Mouse (Mus musculus): ENCODE data around the gene Olfr527. TPM values are rescaled to one million over a fixed set of nuclear protein-coding genes. Genes with fewer than 3 reads are reported as not detected.

Olfr527 gene
- not detected for total RNA-seq (2021)

- no peak for DNase-seq
- intact Hi-C loops (cut with DNase I) = no loop called here
These were observed at the start of gene Olfr527 for GRCm38 (mm10) chr7:140333717-140334116. Gene Olfr527 (plus strand): TSS chr7:140334017.

DNA sequence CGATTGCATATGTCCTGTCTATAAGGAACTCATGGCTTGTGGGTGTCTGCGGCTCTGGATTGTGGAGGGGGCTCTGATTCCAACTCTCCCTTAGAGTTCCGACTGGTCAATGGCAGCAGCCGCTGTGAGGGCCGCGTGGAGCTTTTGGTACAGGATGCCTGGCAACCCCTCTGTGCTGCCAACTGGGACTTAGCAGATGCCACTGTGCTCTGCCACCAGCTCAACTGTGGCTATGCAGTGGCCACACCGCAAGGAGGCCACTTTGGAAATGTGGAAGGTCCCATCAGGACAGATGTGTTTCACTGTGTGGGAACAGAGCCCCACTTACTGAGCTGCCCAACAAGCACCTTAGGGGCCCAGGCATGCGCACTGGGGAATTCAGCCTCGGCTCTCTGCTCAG, 38.1 kb upstream of the Olfr527 start:
- DNase-seq = no peak
- intact Hi-C loops (cut with DNase I) = no loop called here

GRCm38 (mm10) chr7:140296876-140297275, 36.9 kb upstream of the Olfr527 start:
- no peak for DNase-seq
- intact Hi-C loops (cut with DNase I) = no loop called here

DNA sequence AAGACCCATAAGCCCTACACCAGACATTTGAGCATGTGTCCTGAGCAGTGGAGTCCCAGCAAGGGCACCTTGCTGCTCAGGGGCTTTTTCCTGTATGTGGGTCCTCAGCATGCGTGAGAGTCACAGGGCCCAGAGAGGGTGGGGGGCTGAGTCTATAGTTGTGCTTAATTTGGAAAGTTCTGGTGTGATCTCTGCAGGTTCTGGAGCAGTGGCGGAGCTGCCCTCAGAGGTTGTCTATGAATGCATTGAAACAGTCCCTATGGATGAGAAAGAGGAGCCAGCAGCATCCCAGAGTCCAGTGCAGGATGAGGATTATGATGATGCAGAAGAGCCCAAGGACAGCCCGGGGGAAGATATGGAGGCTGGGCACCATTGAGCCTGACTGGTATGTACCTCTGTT, 34.4 kb upstream of the Olfr527 start:
- no peak for DNase-seq
- intact Hi-C loops (cut with DNase I) = no loop called here

DNA sequence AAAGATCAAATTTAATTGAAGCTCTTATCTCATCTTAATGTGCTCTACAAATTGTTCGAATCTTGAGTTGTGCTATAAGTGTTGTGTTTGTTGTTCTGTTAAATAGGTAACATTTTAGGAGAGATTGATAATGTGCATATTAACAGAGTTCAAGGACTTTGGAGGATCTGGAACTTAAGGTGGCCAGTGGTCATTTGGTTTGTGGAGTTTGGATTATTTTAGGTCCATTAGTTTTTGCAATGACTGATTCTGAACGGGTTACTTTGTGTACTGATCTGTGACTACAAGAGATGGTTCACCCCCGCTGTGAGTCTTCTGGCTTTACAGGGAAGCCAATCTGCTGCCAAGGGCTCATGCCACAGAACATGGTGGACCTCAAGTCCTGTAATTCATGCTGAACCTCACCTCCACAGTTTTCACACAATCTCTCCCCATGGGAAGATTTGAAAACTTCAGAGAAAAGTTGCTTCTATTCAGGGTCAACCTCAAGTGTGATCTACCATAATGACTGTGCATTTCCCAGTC, 13.9 kb upstream of the Olfr527 start:
- no peak for DNase-seq
- intact Hi-C loops (cut with DNase I) = no loop called here

GRCm38 (mm10) chr7:140320558-140320957, 13.3 kb upstream of the Olfr527 start, which contains the start of gene Olfr525:
Gene Olfr525 (plus strand): TSS chr7:140320858.
- intact Hi-C loops (cut with DNase I) = no loop called here
- no peak for DNase-seq

DNA sequence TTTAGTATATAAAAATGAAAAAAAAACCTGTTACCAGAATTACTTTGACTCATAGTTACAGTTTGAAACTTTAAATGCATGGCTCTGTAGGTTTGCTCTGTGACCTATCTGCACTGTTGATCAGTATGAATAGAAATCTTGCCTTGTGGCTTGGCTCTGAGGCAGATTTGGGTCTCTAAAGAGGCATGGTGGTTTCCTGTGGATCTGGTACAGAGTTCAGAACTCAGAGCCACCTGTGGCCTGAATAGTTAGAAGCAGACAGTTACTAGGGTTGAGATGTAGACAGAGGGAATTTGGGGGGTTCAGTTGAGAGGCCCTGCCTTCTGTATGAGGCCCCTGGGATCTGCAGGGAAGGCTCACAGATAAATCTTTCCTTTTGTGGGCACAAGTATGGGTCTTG, 12.7 kb upstream of the Olfr527 start:
- DNase-seq = no peak
- intact Hi-C loops (cut with DNase I) = no loop called here

- intact Hi-C loops (cut with DNase I) = no loop called here
- no peak for DNase-seq
These were observed 4.0 kb upstream of the Olfr527 start for GRCm38 (mm10) chr7:140329766-140330304.

DNA sequence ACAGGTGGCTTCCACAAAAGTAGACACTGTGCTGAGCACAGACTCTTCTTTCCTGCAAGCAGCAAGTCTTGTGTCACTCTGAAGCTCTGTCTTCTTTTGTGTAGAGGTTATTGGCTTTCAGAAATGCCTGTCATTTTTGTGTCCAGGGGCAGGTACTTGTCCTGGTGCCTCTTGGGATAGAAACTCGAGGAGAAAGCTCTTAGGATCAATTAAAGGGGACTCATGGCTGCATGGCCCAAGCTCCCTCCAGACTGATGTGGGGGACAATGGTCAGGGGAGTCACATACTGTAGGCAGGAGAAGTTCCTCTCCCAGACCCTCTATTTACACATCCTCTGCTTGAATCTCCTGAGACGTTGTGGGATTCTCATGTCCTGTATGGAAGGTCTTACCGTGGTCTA, 27.8 kb downstream of the Olfr527 start, which contains the start of gene Olfr60:
Gene Olfr60, minus strand, starts transcription at position 101 of the 400 bp plus-strand sequence.
- intact Hi-C loops (cut with DNase I) = no loop called here
- DNase-seq = no peak

DNA sequence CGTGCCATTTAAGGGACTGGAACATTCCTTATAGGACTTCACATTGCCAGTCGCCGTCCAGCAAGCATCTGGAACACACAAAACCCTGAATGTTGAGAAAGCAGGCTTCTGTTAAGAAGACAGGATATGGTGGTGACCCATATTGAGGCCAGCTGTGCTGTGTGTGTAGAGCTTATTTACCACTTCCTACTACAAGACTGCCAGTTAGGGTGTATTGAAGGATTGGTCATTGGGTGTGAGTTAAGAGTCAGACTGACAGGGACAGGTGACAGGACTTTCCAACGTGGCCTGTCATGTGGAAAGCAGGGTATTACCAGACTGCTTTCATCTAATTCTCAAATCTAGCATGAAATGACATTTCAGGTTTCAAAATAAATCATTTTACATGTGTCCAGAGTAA, 40.5 kb downstream of the Olfr527 start:
- intact Hi-C loops (cut with DNase I) = no loop called here
- no peak for DNase-seq

DNA sequence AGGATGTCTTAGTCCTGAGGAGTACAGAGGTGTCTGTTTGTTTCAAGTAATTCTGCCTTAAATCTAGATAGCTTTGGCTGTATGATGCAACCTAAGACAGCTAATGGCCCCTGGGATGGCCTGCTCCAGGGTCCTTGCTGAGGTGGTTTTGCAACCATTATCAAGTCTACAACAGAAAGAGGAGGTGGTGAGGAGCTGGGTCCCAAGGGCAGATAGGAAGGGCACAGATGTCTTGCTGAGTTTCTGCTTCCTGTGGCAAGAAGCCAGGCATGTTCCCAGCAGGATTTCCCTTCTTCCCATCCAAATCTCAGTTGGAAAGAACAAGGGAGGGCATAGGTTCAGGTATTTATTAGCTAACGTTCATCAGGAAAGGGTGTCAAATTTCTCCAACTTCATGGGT, 42.4 kb downstream of the Olfr527 start, which contains the start of gene Olfr530:
Gene Olfr530, minus strand, starts transcription at position 101 of the 400 bp plus-strand sequence.
- no peak for DNase-seq
- intact Hi-C loops (cut with DNase I) = no loop called here

DNA sequence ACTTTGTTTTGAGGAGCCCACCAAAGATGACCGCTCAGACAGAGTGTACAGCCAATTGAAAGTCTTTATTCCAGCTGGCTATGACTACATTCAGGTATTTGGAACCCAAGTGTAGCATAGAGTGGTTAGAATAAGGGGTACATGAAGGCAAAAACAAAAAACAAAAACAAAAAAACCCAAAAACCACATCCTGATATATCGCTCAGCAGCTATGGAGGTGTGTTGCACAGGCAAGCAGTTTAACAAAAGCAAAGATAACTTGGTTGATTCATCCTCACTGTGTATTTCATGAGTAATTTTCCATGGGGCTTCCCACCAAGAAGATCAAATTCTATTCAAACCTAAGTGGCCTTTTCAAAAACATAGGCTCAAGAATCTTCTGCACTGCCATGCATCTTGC, 43.1 kb downstream of the Olfr527 start:
- intact Hi-C loops (cut with DNase I) = no loop called here
- DNase-seq = no peak

Other genes with a start within 250 kb of the Olfr527 start
- not detected for gene Prap1, start 240.6 kb upstream of the Olfr527 start, total RNA-seq (2021)
- gene Fuom, start 231.6 kb upstream of the Olfr527 start, total RNA-seq (2021) = 10 to 100 TPM; 72.7 to 79.5 TPM
- gene Paox, start 218.2 kb upstream of the Olfr527 start, total RNA-seq (2021) = 1 to 10 TPM; 3.3 to 5.1 TPM
- 100 to 1,000 TPM; 458 to 480 TPM for gene Echs1, start 217.5 kb upstream of the Olfr527 start, total RNA-seq (2021)
- gene Mtg1, start 196.5 kb upstream of the Olfr527 start, total RNA-seq (2021) = 10 to 100 TPM; 24.7 to 28.3 TPM
- gene Sprn, start 179.1 kb upstream of the Olfr527 start, total RNA-seq (2021) = 1 to 10 TPM in 1 of 2 experiments, under 1 TPM in 1; 0.46 to 1.0 TPM
- gene Olfr522, start 169.3 kb upstream of the Olfr527 start, total RNA-seq (2021) = not detected
- not detected for gene Olfr523, start 160.8 kb upstream of the Olfr527 start, total RNA-seq (2021)
- gene Olfr524, start 128.1 kb upstream of the Olfr527 start, total RNA-seq (2021) = not detected
- gene Cd163l1, start 115.8 kb upstream of the Olfr527 start, total RNA-seq (2021) = not detected
- gene 5830411N06Rik, start 86.7 kb upstream of the Olfr527 start, total RNA-seq (2021) = not detected
- gene Olfr525, start 13.2 kb upstream of the Olfr527 start, total RNA-seq (2021) = not detected
- gene Olfr60, start 27.7 kb downstream of the Olfr527 start, total RNA-seq (2021) = not detected
- not detected for gene Olfr530, start 42.3 kb downstream of the Olfr527 start, total RNA-seq (2021)
- gene Olfr531, start 68.9 kb downstream of the Olfr527 start, total RNA-seq (2021) = not detected
- gene Olfr532, start 87.6 kb downstream of the Olfr527 start, total RNA-seq (2021) = not detected
- not detected for gene Olfr533, start 129.4 kb downstream of the Olfr527 start, total RNA-seq (2021)
- gene Olfr535, start 150.2 kb downstream of the Olfr527 start, total RNA-seq (2021) = not detected
- gene Olfr536, start 173.4 kb downstream of the Olfr527 start, total RNA-seq (2021) = not detected
- gene Olfr538, start 233.9 kb downstream of the Olfr527 start, total RNA-seq (2021) = not detected